Mouse (Mus musculus): ENCODE data around the gene Gm10320. TPM values are rescaled to one million over a fixed set of nuclear protein-coding genes. Genes with fewer than 3 reads are reported as not detected.

Gm10320 gene
- polyA plus RNA-seq, 1 experiment from 2014 or later: 1.2 TPM

GRCm38 (mm10) chr13:98476175-98476838 lies 15.5 kb downstream of the Gm10320 start:
- Histone ChIP-seq H3K4me3 (replicated peaks; ENCODE audit: low read length) (no peak overlapping the region), H3K36me3 (replicated peaks; ENCODE audit: control insufficient read depth, insufficient read depth) (no peaks in the 10 kb centered on the region), H3K27me3 (ENCODE audit: control insufficient read depth, insufficient read depth, low read length) (no peaks in the 10 kb centered on the region), H3K4me1 (replicated peaks; ENCODE audit: control insufficient read depth, insufficient read depth, low read length) (no peaks in the 10 kb centered on the region), H3K9ac (no peak overlapping the region), H3K4me2 (replicated peaks) (no peak overlapping the region), H3K27ac (no peak overlapping the region), H3K9me3 (ENCODE audit: control insufficient read depth, low read length) (no peaks in the 10 kb centered on the region)
- DNase-seq (ENCODE audit: low spot score) (no peak), ATAC-seq (ENCODE audit: low FRiP score) (no peak)
- WGBS: 40% methylated on average over 14 of the region's 14 CpGs

DNA sequence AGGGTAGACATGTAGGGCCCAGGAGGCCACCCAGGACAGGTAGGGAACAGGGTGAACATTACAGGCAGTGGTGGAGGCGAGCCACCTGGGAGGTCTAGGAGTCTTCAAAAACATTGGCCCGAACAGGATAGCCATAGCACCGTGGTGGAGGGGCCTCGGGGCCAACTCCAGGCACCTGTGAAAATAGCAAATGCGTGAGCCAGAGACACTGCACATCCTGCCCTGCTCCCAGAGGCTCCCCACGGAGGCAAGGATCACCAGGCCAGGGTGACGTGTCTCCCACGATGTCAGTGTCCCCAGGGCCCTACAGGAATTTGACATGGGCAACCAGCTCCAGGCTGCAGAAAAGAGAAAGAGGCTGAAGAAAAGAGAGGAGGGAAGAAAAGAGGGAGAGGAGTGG lies 16.1 kb downstream of the Gm10320 start:
- ATAC-seq (ENCODE audit: low FRiP score): no peak
- no peak overlapping the region for H3K9ac ChIP-seq
- H3K27ac ChIP-seq: no peak overlapping the region
- H3K4me2 ChIP-seq (replicated peaks): no peak overlapping the region
- H3K36me3 ChIP-seq (replicated peaks; ENCODE audit: control insufficient read depth, insufficient read depth): no peaks in the 10 kb centered on the region
- H3K4me1 ChIP-seq (replicated peaks; ENCODE audit: control insufficient read depth, insufficient read depth, low read length): no peaks in the 10 kb centered on the region
- no peaks in the 10 kb centered on the region for H3K27me3 ChIP-seq (ENCODE audit: control insufficient read depth, insufficient read depth, low read length)
- H3K4me3 ChIP-seq (replicated peaks; ENCODE audit: low read length): no peak overlapping the region
- no peaks in the 10 kb centered on the region for H3K9me3 ChIP-seq (ENCODE audit: control insufficient read depth, low read length)
- no peak for DNase-seq (ENCODE audit: low spot score)
- 65% methylated on average over 8 of the region's 8 CpGs for whole genome bisulfite sequencing

DNA sequence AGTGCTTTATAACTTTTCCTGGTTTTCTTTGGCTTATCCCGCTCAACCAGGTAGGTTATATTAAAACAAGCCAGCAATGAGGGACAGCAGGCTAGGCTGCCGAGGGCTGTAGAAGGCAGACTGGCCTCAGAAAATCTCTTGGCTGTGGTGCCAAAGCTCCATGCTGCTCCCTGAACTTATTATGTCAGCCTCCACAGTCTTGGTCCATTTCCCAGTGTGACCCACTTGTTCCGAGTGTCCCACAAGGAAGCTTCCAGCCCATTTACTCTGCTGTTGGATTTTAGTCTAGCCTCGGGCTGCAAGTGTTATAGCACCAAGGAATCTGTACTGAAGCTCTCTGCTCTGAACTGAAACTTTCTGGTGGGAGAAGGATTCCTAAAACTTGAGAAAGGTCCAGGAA lies 18.8 kb downstream of the Gm10320 start:
- H3K36me3 ChIP-seq (replicated peaks; ENCODE audit: control insufficient read depth, insufficient read depth): no peaks in the 10 kb centered on the region
- H3K27me3 ChIP-seq (ENCODE audit: control insufficient read depth, insufficient read depth, low read length): no peaks in the 10 kb centered on the region
- WGBS: 85% methylated on average over 4 of the region's 4 CpGs
- H3K4me3 ChIP-seq (replicated peaks; ENCODE audit: low read length): no peak overlapping the region
- no peaks in the 10 kb centered on the region for H3K9me3 ChIP-seq (ENCODE audit: control insufficient read depth, low read length)
- H3K27ac ChIP-seq: no peak overlapping the region
- no peak overlapping the region for H3K4me2 ChIP-seq (replicated peaks)
- ATAC-seq (ENCODE audit: low FRiP score) (no peak), DNase-seq (ENCODE audit: low spot score) (no peak)
- H3K4me1 ChIP-seq (replicated peaks; ENCODE audit: control insufficient read depth, insufficient read depth, low read length): no peaks in the 10 kb centered on the region
- H3K9ac ChIP-seq: no peak overlapping the region

DNA sequence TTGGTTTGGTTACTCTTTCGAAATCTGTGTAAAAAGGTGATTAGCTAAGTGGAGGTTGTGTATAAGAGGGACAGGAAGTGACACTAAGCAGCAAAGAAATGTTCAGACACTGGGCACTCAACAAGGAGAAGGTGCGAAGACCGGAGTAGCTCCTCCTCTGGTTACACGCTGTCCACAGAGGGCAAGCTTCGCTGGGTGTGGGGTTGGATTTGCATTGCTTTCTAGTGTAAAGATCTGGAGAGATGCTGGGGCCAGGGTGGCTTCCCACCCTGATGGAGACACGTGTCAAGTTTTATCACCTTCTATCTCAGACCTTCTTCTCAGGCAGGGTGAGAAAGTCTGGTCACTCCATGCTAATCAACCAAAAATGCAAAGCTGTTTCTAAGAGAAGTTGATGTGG lies 20.0 kb downstream of the Gm10320 start:
- Histone ChIP-seq H3K27ac (no peak overlapping the region), H3K9me3 (ENCODE audit: control insufficient read depth, low read length) (no peaks in the 10 kb centered on the region), H3K4me3 (replicated peaks; ENCODE audit: low read length) (no peak overlapping the region), H3K4me1 (replicated peaks; ENCODE audit: control insufficient read depth, insufficient read depth, low read length) (no peaks in the 10 kb centered on the region), H3K9ac (no peak overlapping the region), H3K27me3 (ENCODE audit: control insufficient read depth, insufficient read depth, low read length) (no peaks in the 10 kb centered on the region), H3K4me2 (replicated peaks) (no peak overlapping the region), H3K36me3 (replicated peaks; ENCODE audit: control insufficient read depth, insufficient read depth) (no peaks in the 10 kb centered on the region)
- 77% methylated on average over 6 of the region's 6 CpGs for WGBS
- DNase-seq (ENCODE audit: low spot score) (no peak), ATAC-seq (ENCODE audit: low FRiP score) (no peak)

GRCm38 (mm10) chr13:98470321-98470720 lies 21.5 kb downstream of the Gm10320 start:
- ATAC-seq (ENCODE audit: low FRiP score): no peak
- Histone ChIP-seq H3K27me3 (ENCODE audit: control insufficient read depth, insufficient read depth, low read length) (no peaks in the 10 kb centered on the region), H3K4me2 (replicated peaks) (no peak overlapping the region), H3K4me1 (replicated peaks; ENCODE audit: control insufficient read depth, insufficient read depth, low read length) (no peaks in the 10 kb centered on the region), H3K9me3 (ENCODE audit: control insufficient read depth, low read length) (no peaks in the 10 kb centered on the region), H3K4me3 (replicated peaks; ENCODE audit: low read length) (no peak overlapping the region), H3K27ac (no peak overlapping the region), H3K36me3 (replicated peaks; ENCODE audit: control insufficient read depth, insufficient read depth) (no peaks in the 10 kb centered on the region), H3K9ac (no peak overlapping the region)
- DNase-seq (ENCODE audit: low spot score): no peak
- WGBS: 80% methylated on average over 12 of the region's 12 CpGs

DNA sequence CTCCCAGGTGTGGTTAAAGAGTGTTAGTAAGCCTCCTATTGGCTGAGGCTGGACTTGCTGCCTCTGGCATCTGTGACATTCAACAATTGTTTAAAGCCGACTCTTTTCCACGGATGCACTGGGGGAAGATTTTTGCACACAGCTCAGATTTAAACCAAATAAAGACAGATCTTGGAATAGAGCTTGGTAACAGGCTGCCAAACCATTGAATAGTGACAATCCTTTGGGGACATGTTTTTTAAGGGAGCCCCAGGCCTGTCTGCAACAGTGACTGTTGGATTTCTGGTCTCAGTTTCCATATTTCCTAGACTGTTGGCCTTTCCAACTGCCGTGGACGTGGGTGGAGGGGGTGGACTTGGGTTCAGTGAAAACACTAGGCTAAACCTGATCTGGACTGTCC lies 21.9 kb downstream of the Gm10320 start:
- H3K9ac ChIP-seq: no peak overlapping the region
- H3K4me3 ChIP-seq (replicated peaks; ENCODE audit: low read length): no peak overlapping the region
- no peak overlapping the region for H3K27ac ChIP-seq
- no peaks in the 10 kb centered on the region for H3K4me1 ChIP-seq (replicated peaks; ENCODE audit: control insufficient read depth, insufficient read depth, low read length)
- DNase-seq (ENCODE audit: low spot score) (no peak), ATAC-seq (ENCODE audit: low FRiP score) (no peak)
- no peaks in the 10 kb centered on the region for H3K9me3 ChIP-seq (ENCODE audit: control insufficient read depth, low read length)
- H3K36me3 ChIP-seq (replicated peaks; ENCODE audit: control insufficient read depth, insufficient read depth): no peaks in the 10 kb centered on the region
- WGBS: 84% methylated on average over 4 of the region's 4 CpGs
- H3K4me2 ChIP-seq (replicated peaks): no peak overlapping the region
- no peaks in the 10 kb centered on the region for H3K27me3 ChIP-seq (ENCODE audit: control insufficient read depth, insufficient read depth, low read length)

GRCm38 (mm10) chr13:98461467-98461866 lies 30.3 kb downstream of the Gm10320 start:
- DNase-seq (ENCODE audit: low spot score): no peak
- Histone ChIP-seq H3K27me3 (ENCODE audit: control insufficient read depth, insufficient read depth, low read length) (no peaks in the 10 kb centered on the region), H3K4me2 (replicated peaks) (no peak overlapping the region), H3K4me1 (replicated peaks; ENCODE audit: control insufficient read depth, insufficient read depth, low read length) (no peaks in the 10 kb centered on the region), H3K27ac (no peak overlapping the region), H3K9me3 (ENCODE audit: control insufficient read depth, low read length) (no peaks in the 10 kb centered on the region), H3K36me3 (replicated peaks; ENCODE audit: control insufficient read depth, insufficient read depth) (no peaks in the 10 kb centered on the region), H3K4me3 (replicated peaks; ENCODE audit: low read length) (no peak overlapping the region), H3K9ac (no peak overlapping the region)
- no peak for ATAC-seq (ENCODE audit: low FRiP score)
- WGBS: 68% methylated on average over 4 of the region's 4 CpGs

GRCm38 (mm10) chr13:98456398-98456797 lies 35.4 kb downstream of the Gm10320 start:
- Histone ChIP-seq H3K9me3 (ENCODE audit: control insufficient read depth, low read length) (peaks cover 8% of the 10 kb centered on the region; the same call in 1 of the 2 replicates), H3K4me2 (replicated peaks) (no peak overlapping the region), H3K4me1 (replicated peaks; ENCODE audit: control insufficient read depth, insufficient read depth, low read length) (no peaks in the 10 kb centered on the region), H3K4me3 (replicated peaks; ENCODE audit: low read length) (no peak overlapping the region), H3K27me3 (ENCODE audit: control insufficient read depth, insufficient read depth, low read length) (no peaks in the 10 kb centered on the region), H3K27ac (no peak overlapping the region), H3K9ac (no peak overlapping the region), H3K36me3 (replicated peaks; ENCODE audit: control insufficient read depth, insufficient read depth) (no peaks in the 10 kb centered on the region)
- no peak for DNase-seq (ENCODE audit: low spot score)
- WGBS: 67% methylated on average over 2 of the region's 2 CpGs
- ATAC-seq (ENCODE audit: low FRiP score): no peak

DNA sequence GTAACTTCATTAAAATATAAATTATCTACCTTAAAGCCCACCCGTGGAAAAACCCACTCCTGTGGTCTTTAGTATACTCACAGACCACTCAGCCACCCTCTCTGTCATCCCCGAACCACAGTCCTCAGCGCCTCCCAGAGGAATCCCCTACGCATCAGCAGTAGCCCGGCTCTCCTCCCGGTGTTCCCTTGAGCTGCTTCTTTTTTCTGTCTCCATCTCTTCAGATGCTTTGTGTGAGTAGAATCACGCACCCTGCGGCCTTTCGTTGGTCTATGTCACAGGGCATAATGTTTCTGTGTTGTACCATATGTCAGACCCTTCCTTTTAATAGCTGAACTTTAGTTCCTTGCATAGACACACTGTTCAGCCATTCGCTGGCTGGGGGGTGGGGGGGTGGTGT lies 36.2 kb downstream of the Gm10320 start:
- no peak for ATAC-seq (ENCODE audit: low FRiP score)
- no peaks in the 10 kb centered on the region for H3K36me3 ChIP-seq (replicated peaks; ENCODE audit: control insufficient read depth, insufficient read depth)
- no peak overlapping the region for H3K4me3 ChIP-seq (replicated peaks; ENCODE audit: low read length)
- WGBS: 84% methylated on average over 10 of the region's 10 CpGs
- no peaks in the 10 kb centered on the region for H3K27me3 ChIP-seq (ENCODE audit: control insufficient read depth, insufficient read depth, low read length)
- H3K4me1 ChIP-seq (replicated peaks; ENCODE audit: control insufficient read depth, insufficient read depth, low read length): no peaks in the 10 kb centered on the region
- peaks cover 10% of the 10 kb centered on the region; the same call in 1 of the 2 replicates for H3K9me3 ChIP-seq (ENCODE audit: control insufficient read depth, low read length)
- no peak for DNase-seq (ENCODE audit: low spot score)
- no peak overlapping the region for H3K9ac ChIP-seq
- no peak overlapping the region for H3K4me2 ChIP-seq (replicated peaks)
- no peak overlapping the region for H3K27ac ChIP-seq

All from hindbrain, embryonic 14.5 days (tissue).